Mouse (Mus musculus): ENCODE measurements around the gene Tmem52. TPM values are rescaled to one million over a fixed set of nuclear protein-coding genes. Genes with fewer than 3 reads are reported as not detected.

Gene Tmem52
- not detected for polyA plus RNA-seq (2014; fragmentation: Illumina TruSeq; extraction: RNeasy Lipid Tissue Mini Kit (QIAGEN cat#74804))

DNA sequence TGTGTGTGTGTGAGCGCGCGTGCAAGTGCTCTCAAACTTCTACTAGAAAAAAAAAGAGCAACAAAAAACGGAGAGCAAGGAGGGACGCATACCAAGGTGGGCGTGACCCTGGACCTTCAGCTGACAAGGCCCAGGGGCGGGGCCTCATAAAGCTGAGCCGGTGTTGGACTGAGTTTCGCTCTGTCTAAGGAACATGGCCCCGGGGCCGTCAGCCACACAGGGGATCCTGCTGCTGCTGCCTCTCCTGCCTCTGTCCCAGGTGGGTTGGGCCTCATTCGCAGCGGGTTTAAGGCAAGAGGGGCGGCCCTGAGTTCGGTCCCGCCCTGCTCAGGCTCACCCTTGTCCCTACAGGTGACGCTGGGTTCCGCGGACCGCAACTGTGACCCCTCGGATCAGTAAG, at the start of gene Tmem52:
Gene Tmem52 (plus strand): TSS at position 163 of the 400 bp plus-strand sequence.

GRCm38 (mm10) chr4:155490990-155491504, 22.1 kb downstream of the Tmem52 start, which contains the start of gene Gnb1:
Gene Gnb1, plus strand, starts transcription at chr4:155491361.

Other genes with a start within 250 kb of the Tmem52 start
- gene Ski, start 246.5 kb upstream of the Tmem52 start, polyA plus RNA-seq (2014; fragmentation: Illumina TruSeq; extraction: RNeasy Lipid Tissue Mini Kit (QIAGEN cat#74804)) = 80.6 TPM
- 1.7 TPM for gene Faap20, start 219.3 kb upstream of the Tmem52 start, polyA plus RNA-seq (2014; fragmentation: Illumina TruSeq; extraction: RNeasy Lipid Tissue Mini Kit (QIAGEN cat#74804))
- gene Prkcz, start 107.8 kb upstream of the Tmem52 start, polyA plus RNA-seq (2014; fragmentation: Illumina TruSeq; extraction: RNeasy Lipid Tissue Mini Kit (QIAGEN cat#74804)) = 2.0 TPM
- not detected for gene Gabrd, start 71.0 kb upstream of the Tmem52 start, polyA plus RNA-seq (2014; fragmentation: Illumina TruSeq; extraction: RNeasy Lipid Tissue Mini Kit (QIAGEN cat#74804))
- 1.4 TPM for gene Cfap74, start 59.9 kb upstream of the Tmem52 start, polyA plus RNA-seq (2014; fragmentation: Illumina TruSeq; extraction: RNeasy Lipid Tissue Mini Kit (QIAGEN cat#74804))
- gene Gnb1, start 22.2 kb downstream of the Tmem52 start, polyA plus RNA-seq (2014; fragmentation: Illumina TruSeq; extraction: RNeasy Lipid Tissue Mini Kit (QIAGEN cat#74804)) = 275 TPM
- 50.3 TPM for gene Nadk, start 93.3 kb downstream of the Tmem52 start, polyA plus RNA-seq (2014; fragmentation: Illumina TruSeq; extraction: RNeasy Lipid Tissue Mini Kit (QIAGEN cat#74804))
- 23.0 TPM for gene Slc35e2, start 132.3 kb downstream of the Tmem52 start, polyA plus RNA-seq (2014; fragmentation: Illumina TruSeq; extraction: RNeasy Lipid Tissue Mini Kit (QIAGEN cat#74804))
- 76.8 TPM for gene Cdk11b, start 155.7 kb downstream of the Tmem52 start, polyA plus RNA-seq (2014; fragmentation: Illumina TruSeq; extraction: RNeasy Lipid Tissue Mini Kit (QIAGEN cat#74804))
- not detected for gene Gm10563, start 176.3 kb downstream of the Tmem52 start, polyA plus RNA-seq (2014; fragmentation: Illumina TruSeq; extraction: RNeasy Lipid Tissue Mini Kit (QIAGEN cat#74804))
- 2.3 TPM for gene Mmp23, start 184.3 kb downstream of the Tmem52 start, polyA plus RNA-seq (2014; fragmentation: Illumina TruSeq; extraction: RNeasy Lipid Tissue Mini Kit (QIAGEN cat#74804))
- 2.0 TPM for gene Mib2, start 200.1 kb downstream of the Tmem52 start, polyA plus RNA-seq (2014; fragmentation: Illumina TruSeq; extraction: RNeasy Lipid Tissue Mini Kit (QIAGEN cat#74804))
- gene Fndc10, start 225.2 kb downstream of the Tmem52 start, polyA plus RNA-seq (2014; fragmentation: Illumina TruSeq; extraction: RNeasy Lipid Tissue Mini Kit (QIAGEN cat#74804)) = 0.29 TPM
- 75.1 TPM for gene Ssu72, start 235.7 kb downstream of the Tmem52 start, polyA plus RNA-seq (2014; fragmentation: Illumina TruSeq; extraction: RNeasy Lipid Tissue Mini Kit (QIAGEN cat#74804))

All from ovary, adult 10 weeks (tissue).